Mouse (Mus musculus): ENCODE data around the gene Olfr175-ps1. TPM values are rescaled to one million over a fixed set of nuclear protein-coding genes. Genes with fewer than 3 reads are reported as not detected.

Gene Olfr175-ps1
- not detected in 2 replicates for polyA plus RNA-seq (2015; fragmentation: Nextera tagmentation; extraction: Ambion mirVana)

DNA sequence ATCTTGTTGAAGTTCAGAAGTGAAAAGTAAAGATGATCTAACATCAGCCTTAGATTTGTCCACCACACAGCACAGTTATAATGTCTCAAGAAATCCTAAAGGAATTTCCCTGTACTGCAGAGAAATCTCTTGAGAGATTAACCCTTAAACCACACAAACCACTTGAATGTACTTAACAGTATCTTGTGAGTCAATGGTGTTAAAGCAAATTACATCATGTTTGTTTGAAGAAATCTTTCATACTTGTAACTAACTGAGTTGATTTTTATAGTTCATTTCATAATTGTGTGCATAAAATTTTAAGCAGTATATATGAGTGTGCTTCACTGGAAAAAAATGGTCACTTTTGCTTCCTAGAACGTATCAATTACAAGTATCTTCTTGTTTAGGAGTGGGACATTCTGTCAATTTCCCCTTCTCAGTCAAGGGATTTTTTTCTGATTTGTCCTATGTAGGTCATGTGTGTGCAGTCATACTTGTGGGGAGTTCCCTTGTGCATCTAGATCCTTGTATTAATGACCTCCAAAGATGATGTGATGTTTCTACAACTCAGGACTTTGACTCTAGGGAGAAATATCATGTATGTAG lies at the start of gene Olfr175-ps1:
Gene Olfr175-ps1 (minus strand): TSS at position 51 of the 588 bp plus-strand sequence.
- 51% methylated on average over 1 of the region's 1 CpGs for WGBS
- Histone ChIP-seq H3K4me1 (no peaks in the 10 kb centered on the region), H3K9me3 (no peaks in the 10 kb centered on the region), H3K4me2 (no peak within 1 kb of the TSS), H3K36me3 (no peaks in the 10 kb centered on the region), H3K27me3 (replicated peaks) (no peaks in the 10 kb centered on the region), H3K27ac (replicated peaks) (no peak within 1 kb of the TSS), H3K4me3 (no peak within 1 kb of the TSS), H3K9ac (no peak within 1 kb of the TSS)
- no peak for ATAC-seq (ENCODE audit: extremely low read depth, insufficient number of reproducible peaks, low FRiP score, low TSS enrichment)

DNA sequence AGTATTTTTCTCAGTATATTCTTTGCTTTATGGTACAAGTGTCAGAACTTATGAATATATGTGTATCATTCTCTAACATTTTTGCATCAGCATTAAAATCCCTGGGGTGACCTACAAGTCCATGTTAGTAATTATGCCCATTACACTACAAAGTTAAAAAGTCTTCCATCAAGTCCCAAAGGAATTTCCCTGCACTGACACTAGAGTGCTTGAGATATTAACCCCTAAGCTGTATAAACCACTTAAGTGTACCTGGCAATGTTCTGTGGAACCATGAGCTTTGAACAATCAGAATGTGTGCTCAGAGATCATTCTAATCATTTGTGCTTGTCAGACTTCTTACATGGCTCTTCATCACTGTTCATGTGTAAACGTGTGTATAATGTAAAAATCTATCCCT lies 48.1 kb upstream of the Olfr175-ps1 start, which contains the start of gene Olfr177:
Gene Olfr177 (minus strand): TSS at position 101 of the 400 bp plus-strand sequence.
- H3K27me3 ChIP-seq (replicated peaks), result no peaks in the 10 kb centered on the region
- no peak within 1 kb of the TSS for H3K4me3 ChIP-seq
- H3K27ac ChIP-seq (replicated peaks), result no peak within 1 kb of the TSS
- ATAC-seq (ENCODE audit: extremely low read depth, insufficient number of reproducible peaks, low FRiP score, low TSS enrichment), result no peak
- no peaks in the 10 kb centered on the region for H3K36me3 ChIP-seq
- H3K4me2 ChIP-seq, result no peak within 1 kb of the TSS
- no peaks in the 10 kb centered on the region for H3K4me1 ChIP-seq
- H3K9me3 ChIP-seq, result no peaks in the 10 kb centered on the region
- no peak within 1 kb of the TSS for H3K9ac ChIP-seq
- 31% methylated on average over 1 of the region's 1 CpGs for WGBS

GRCm38 (mm10) chr16:58861479-58861878 lies 34.9 kb upstream of the Olfr175-ps1 start:
- Histone ChIP-seq H3K36me3 (no peaks in the 10 kb centered on the region), H3K27ac (replicated peaks) (no peak overlapping the region), H3K9me3 (no peaks in the 10 kb centered on the region), H3K4me1 (no peaks in the 10 kb centered on the region), H3K9ac (no peak overlapping the region), H3K4me2 (no peak overlapping the region), H3K4me3 (no peak overlapping the region), H3K27me3 (replicated peaks) (no peaks in the 10 kb centered on the region)
- no peak for ATAC-seq (ENCODE audit: extremely low read depth, insufficient number of reproducible peaks, low FRiP score, low TSS enrichment)
- WGBS, result 55% methylated on average over 1 of the region's 1 CpGs

DNA sequence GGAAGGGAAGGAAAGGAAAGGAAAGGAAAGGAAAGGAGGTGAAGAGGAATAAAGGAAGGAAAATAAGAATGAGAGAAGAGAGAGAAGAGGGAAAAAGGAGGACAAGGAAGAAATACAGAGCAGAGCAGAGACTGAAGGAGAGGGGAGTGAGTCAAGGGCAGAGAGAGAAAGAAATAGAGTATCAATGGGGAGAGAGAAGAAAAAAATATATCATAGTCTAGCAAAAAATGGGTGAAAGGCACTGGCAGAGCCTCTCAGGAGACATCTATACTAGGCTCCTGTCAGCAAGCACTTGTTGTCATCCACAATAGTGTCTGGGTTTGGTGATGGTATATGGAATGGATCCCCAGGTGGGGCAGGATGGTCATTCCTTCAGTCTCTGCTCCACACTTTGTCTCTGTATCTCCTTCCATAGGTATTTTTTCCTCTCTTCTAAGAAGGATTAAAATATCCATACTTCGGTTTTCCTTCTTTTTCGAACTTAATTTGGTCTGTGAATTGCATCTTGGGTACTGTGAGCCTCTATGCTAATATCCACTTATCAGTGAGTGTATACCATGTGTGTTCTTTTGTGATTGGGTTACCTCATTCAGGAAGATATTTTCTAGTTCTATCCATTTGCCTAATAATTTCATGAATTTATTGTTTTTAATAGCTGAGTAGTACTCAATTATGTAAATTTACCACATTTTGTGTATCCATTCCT lies 33.6 kb upstream of the Olfr175-ps1 start:
- no peaks in the 10 kb centered on the region for H3K27me3 ChIP-seq (replicated peaks)
- H3K4me2 ChIP-seq, result no peak overlapping the region
- no peak overlapping the region for H3K27ac ChIP-seq (replicated peaks)
- H3K36me3 ChIP-seq, result no peaks in the 10 kb centered on the region
- no peak overlapping the region for H3K4me3 ChIP-seq
- WGBS, result 81% methylated on average over 2 of the region's 2 CpGs
- no peak overlapping the region for H3K9ac ChIP-seq
- ATAC-seq (ENCODE audit: extremely low read depth, insufficient number of reproducible peaks, low FRiP score, low TSS enrichment), result no peak
- H3K9me3 ChIP-seq, result no peaks in the 10 kb centered on the region
- no peaks in the 10 kb centered on the region for H3K4me1 ChIP-seq

DNA sequence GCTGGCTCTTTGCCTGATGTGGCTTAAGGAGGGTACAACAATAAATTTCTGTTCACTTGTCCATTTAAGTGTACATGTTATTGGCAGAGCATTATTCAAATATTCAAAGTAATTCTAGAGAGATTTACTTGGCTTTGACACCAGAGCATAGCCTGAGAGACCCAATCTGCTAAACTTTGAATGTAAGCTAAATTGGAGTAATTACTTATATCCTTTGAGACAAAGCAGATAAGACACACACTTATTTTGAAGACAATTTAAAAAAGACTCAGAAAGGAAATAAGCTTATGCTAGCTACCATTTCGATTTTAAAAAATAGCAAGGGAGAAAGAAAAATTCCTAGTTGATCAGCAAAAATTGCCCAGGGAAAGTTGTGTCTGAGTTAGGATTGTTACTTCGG lies 26.4 kb downstream of the Olfr175-ps1 start, which contains the start of gene Olfr173:
Gene Olfr173 (minus strand): TSS at position 101 of the 400 bp plus-strand sequence.
- no peaks in the 10 kb centered on the region for H3K36me3 ChIP-seq
- no peak within 1 kb of the TSS for H3K4me3 ChIP-seq
- H3K9me3 ChIP-seq, result no peaks in the 10 kb centered on the region
- H3K4me2 ChIP-seq, result no peak within 1 kb of the TSS
- H3K27me3 ChIP-seq (replicated peaks), result no peaks in the 10 kb centered on the region
- WGBS, result 66% methylated on average over 2 of the region's 2 CpGs
- H3K27ac ChIP-seq (replicated peaks), result no peak within 1 kb of the TSS
- no peaks in the 10 kb centered on the region for H3K4me1 ChIP-seq
- no peak within 1 kb of the TSS for H3K9ac ChIP-seq
- ATAC-seq (ENCODE audit: extremely low read depth, insufficient number of reproducible peaks, low FRiP score, low TSS enrichment), result no peak

Other genes with a start within 250 kb of the Olfr175-ps1 start
- not detected in 2 replicates for gene Gm813, start 209.8 kb downstream of the Olfr175-ps1 start, polyA plus RNA-seq (2015; fragmentation: Nextera tagmentation; extraction: Ambion mirVana)
- not detected in 2 replicates for gene E330017A01Rik, start 188.0 kb downstream of the Olfr175-ps1 start, polyA plus RNA-seq (2015; fragmentation: Nextera tagmentation; extraction: Ambion mirVana)
- gene Cpox, start 156.5 kb downstream of the Olfr175-ps1 start, polyA plus RNA-seq (2015; fragmentation: Nextera tagmentation; extraction: Ambion mirVana), result 26.9 and 37.8 TPM in 2 replicates
- gene Gpr15, start 107.7 kb downstream of the Olfr175-ps1 start, polyA plus RNA-seq (2015; fragmentation: Nextera tagmentation; extraction: Ambion mirVana), result not detected in 2 replicates
- gene Cldnd1, start 98.9 kb downstream of the Olfr175-ps1 start, polyA plus RNA-seq (2015; fragmentation: Nextera tagmentation; extraction: Ambion mirVana), result 96.1 and 103 TPM in 2 replicates
- not detected in 2 replicates for gene Olfr172, start 63.6 kb downstream of the Olfr175-ps1 start, polyA plus RNA-seq (2015; fragmentation: Nextera tagmentation; extraction: Ambion mirVana)
- not detected in 2 replicates for gene Olfr173, start 26.5 kb downstream of the Olfr175-ps1 start, polyA plus RNA-seq (2015; fragmentation: Nextera tagmentation; extraction: Ambion mirVana)
- not detected in 2 replicates for gene Olfr177, start 48.0 kb upstream of the Olfr175-ps1 start, polyA plus RNA-seq (2015; fragmentation: Nextera tagmentation; extraction: Ambion mirVana)
- gene Olfr178, start 65.3 kb upstream of the Olfr175-ps1 start, polyA plus RNA-seq (2015; fragmentation: Nextera tagmentation; extraction: Ambion mirVana), result not detected in 2 replicates
- gene Olfr181, start 102.0 kb upstream of the Olfr175-ps1 start, polyA plus RNA-seq (2015; fragmentation: Nextera tagmentation; extraction: Ambion mirVana), result not detected in 2 replicates
- not detected in 2 replicates for gene Olfr180, start 102.6 kb upstream of the Olfr175-ps1 start, polyA plus RNA-seq (2015; fragmentation: Nextera tagmentation; extraction: Ambion mirVana)
- gene Olfr183, start 168.6 kb upstream of the Olfr175-ps1 start, polyA plus RNA-seq (2015; fragmentation: Nextera tagmentation; extraction: Ambion mirVana), result not detected in 2 replicates
- not detected in 2 replicates for gene Olfr186, start 203.5 kb upstream of the Olfr175-ps1 start, polyA plus RNA-seq (2015; fragmentation: Nextera tagmentation; extraction: Ambion mirVana)
- not detected in 2 replicates for gene Olfr187, start 213.0 kb upstream of the Olfr175-ps1 start, polyA plus RNA-seq (2015; fragmentation: Nextera tagmentation; extraction: Ambion mirVana)